Mouse (Mus musculus): ENCODE data around the gene Pde4c.
A peak's percentile ranks its signal among the peaks of the same experiment; 100 is the strongest.

Pde4c gene

GRCm38 (mm10) chr8:70723486-70724210, at the start of gene Pde4c:
TSS of gene Pde4c (plus strand) at chr8:70723720.
- DNase-seq (ENCODE audit: low read depth in 1 of 2, low spot score in 2 of 2), result no peak

- no peak for DNase-seq (ENCODE audit: low read depth in 1 of 2, low spot score in 2 of 2)
Measured at GRCm38 (mm10) chr8:70674109-70674508, 49.4 kb upstream of the Pde4c start.

GRCm38 (mm10) chr8:70674716-70675115, 48.8 kb upstream of the Pde4c start:
- no peak for DNase-seq (ENCODE audit: low read depth in 1 of 2, low spot score in 2 of 2)

- DNase-seq (ENCODE audit: low read depth in 1 of 2, low spot score in 2 of 2), result no peak
Measured at GRCm38 (mm10) chr8:70675336-70675735, 48.2 kb upstream of the Pde4c start.

GRCm38 (mm10) chr8:70677451-70678080, 46.0 kb upstream of the Pde4c start:
- no peak for DNase-seq (ENCODE audit: low read depth in 1 of 2, low spot score in 2 of 2)

- no peak for DNase-seq (ENCODE audit: low read depth in 1 of 2, low spot score in 2 of 2)
Measured at GRCm38 (mm10) chr8:70678679-70679078, 44.8 kb upstream of the Pde4c start.

- DNase-seq (ENCODE audit: low read depth in 1 of 2, low spot score in 2 of 2), result no peak
Measured at GRCm38 (mm10) chr8:70679404-70679803, 44.1 kb upstream of the Pde4c start.

GRCm38 (mm10) chr8:70680039-70680438, 43.5 kb upstream of the Pde4c start:
- no peak for DNase-seq (ENCODE audit: low read depth in 1 of 2, low spot score in 2 of 2)

- DNase-seq (ENCODE audit: low read depth in 1 of 2, low spot score in 2 of 2), result no peak
Measured at GRCm38 (mm10) chr8:70681410-70681809, 42.1 kb upstream of the Pde4c start.

- DNase-seq (ENCODE audit: low read depth in 1 of 2, low spot score in 2 of 2), result no peak
Measured at GRCm38 (mm10) chr8:70682193-70682592, 41.3 kb upstream of the Pde4c start.

- no peak for DNase-seq (ENCODE audit: low read depth in 1 of 2, low spot score in 2 of 2)
Measured at GRCm38 (mm10) chr8:70682692-70683091, 40.8 kb upstream of the Pde4c start.

- DNase-seq (ENCODE audit: low read depth in 1 of 2, low spot score in 2 of 2), result no peak
Measured at GRCm38 (mm10) chr8:70684291-70684690, 39.2 kb upstream of the Pde4c start.

GRCm38 (mm10) chr8:70687576-70687975, 35.9 kb upstream of the Pde4c start:
- DNase-seq (ENCODE audit: low read depth in 1 of 2, low spot score in 2 of 2), result no peak

GRCm38 (mm10) chr8:70688136-70688535, 35.4 kb upstream of the Pde4c start:
- DNase-seq (ENCODE audit: low read depth in 1 of 2, low spot score in 2 of 2), result no peak

- DNase-seq (ENCODE audit: low read depth in 1 of 2, low spot score in 2 of 2), result no peak
Measured at GRCm38 (mm10) chr8:70689892-70690390, 33.6 kb upstream of the Pde4c start.

GRCm38 (mm10) chr8:70691230-70691629, 32.3 kb upstream of the Pde4c start:
- no peak for DNase-seq (ENCODE audit: low read depth in 1 of 2, low spot score in 2 of 2)

- no peak for DNase-seq (ENCODE audit: low read depth in 1 of 2, low spot score in 2 of 2)
Measured at GRCm38 (mm10) chr8:70691727-70692231, 31.7 kb upstream of the Pde4c start.

- no peak for DNase-seq (ENCODE audit: low read depth in 1 of 2, low spot score in 2 of 2)
Measured at GRCm38 (mm10) chr8:70693636-70694035, 29.9 kb upstream of the Pde4c start.

- peak in 1 of 2 experiments; percentile 54 for DNase-seq (ENCODE audit: low read depth in 1 of 2, low spot score in 2 of 2)
Measured at GRCm38 (mm10) chr8:70695318-70696018, 28.1 kb upstream of the Pde4c start.

GRCm38 (mm10) chr8:70696019-70696885, 27.3 kb upstream of the Pde4c start:
- DNase-seq (ENCODE audit: low read depth in 1 of 2, low spot score in 2 of 2), result no peak

- DNase-seq (ENCODE audit: low read depth in 1 of 2, low spot score in 2 of 2), result no peak
Measured at GRCm38 (mm10) chr8:70696946-70697345, 26.6 kb upstream of the Pde4c start.
